Mouse (Mus musculus) frontal cortex, postnatal 36 days (tissue): Measurements from ENCODE around the gene Wnt3a.

ENCODE experiments used
- DNase-seq, 2 experiments: peaks; one replicate each; pipeline ENCODE4 v3.0.0; 2022; ENCODE audit warnings: low spot score in 2 of 2

Gene Wnt3a

DNA sequence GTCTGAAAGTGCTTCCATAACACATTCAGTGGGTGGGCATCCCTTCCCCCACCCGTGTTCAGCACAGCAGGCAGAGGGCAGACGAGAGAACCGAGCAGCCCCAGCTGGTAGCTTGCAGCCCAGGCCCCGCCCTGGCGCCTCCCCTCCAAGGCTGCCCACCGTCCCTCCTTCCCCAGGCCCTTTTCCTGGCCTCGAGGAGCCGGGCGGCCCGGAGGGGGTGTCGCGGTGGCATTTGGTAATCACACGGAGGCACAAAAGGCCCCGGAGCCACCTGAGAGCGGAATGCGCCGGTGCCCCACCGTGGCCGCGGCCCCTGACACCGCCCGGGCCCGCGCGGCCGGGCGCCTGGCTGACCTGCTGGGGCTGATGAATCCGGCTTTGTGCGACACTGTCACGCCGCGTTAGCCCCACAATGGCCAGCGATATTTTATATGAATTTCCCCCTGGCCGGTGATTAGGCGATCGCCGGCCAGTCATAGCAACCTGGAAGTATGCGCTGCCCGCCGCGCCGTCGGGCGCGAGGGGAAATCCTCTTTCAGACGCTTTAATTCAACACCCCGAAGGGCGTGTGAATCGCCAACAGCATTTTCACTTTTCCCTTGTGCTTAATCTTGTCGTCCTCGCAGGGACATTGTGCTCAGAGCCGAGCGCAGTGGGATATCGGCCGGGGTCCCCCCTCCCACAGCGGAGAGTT is 26.5 kb downstream of the Wnt3a start:
- DNase-seq, result peak in 1 of 2 experiments; percentile 10

DNA sequence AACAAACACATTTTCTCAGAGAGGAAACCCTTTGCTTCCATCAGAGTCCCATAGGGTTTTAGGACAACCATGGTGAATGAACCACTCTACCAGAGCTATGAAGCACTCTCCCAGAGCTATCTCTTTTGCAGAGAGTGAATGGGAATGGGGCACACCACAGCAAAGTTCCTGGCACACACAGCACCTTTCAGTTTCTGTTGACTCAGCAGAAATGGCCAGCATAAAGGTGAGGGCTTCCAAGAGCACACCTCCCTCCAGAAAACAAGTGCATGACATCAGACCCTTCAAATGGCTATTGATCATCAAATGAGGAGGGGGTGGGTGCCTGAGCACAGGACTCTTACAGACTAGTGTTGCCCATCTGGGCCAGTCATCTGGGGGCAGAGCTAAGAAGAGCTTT is 28.2 kb downstream of the Wnt3a start:
- DNase-seq, result no peak

DNA sequence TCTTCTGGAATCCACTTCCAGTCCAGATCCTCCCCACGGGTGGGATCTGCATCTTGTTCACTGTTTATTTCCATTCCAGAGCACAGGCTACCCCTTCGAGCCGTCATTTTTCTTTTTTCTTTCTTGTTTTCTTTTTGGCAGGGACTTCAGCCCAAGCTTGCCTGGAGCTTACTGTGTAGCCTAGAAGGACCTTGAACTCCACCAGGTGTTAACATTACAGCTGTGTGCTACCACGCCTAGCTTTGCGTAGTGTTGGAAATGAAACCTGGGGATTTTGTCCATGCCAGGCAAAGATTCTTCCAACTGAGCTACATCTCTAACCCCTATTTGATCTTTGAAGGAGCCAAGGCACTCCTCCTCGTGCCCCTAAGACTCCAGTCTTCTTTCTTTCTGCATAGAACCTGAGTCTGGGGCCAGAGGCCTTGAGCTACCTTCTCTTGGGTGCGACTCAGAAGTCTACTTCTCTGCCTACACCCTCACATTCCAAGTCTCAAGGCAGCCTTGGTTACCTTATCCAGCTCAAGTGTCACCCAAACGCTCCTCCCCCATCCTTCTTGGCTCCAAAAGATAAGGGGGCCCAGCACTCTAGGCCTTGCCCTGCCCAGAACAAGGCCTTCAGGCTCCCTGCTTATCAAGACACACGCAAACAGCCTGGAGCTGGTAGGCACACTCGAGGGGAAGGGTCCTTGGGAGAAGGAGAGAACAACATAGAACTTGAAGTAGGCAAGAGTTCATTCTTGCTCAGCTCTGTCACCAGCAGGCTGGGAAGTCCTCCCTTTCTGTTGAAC is 29.7 kb downstream of the Wnt3a start:
- DNase-seq, result no peak

DNA sequence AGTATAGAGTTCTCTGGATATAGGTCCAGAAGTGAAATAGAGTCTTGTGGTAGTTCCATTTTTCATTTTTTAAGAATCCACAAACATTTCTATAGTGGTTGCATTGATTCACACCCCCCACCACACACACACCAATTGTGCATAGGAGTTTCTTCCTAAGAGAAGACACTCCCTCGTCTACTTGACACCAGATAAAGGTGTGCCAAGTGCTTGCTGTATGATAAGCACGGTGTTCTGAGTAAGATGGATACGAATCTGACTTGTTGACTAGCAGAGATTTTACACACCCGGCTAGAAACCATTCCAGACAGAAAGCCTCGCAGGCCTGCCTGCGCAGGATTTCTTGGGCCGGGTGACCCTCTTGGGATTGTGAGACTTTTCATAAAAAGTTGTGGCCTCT is 30.9 kb downstream of the Wnt3a start:
- no peak for DNase-seq

DNA sequence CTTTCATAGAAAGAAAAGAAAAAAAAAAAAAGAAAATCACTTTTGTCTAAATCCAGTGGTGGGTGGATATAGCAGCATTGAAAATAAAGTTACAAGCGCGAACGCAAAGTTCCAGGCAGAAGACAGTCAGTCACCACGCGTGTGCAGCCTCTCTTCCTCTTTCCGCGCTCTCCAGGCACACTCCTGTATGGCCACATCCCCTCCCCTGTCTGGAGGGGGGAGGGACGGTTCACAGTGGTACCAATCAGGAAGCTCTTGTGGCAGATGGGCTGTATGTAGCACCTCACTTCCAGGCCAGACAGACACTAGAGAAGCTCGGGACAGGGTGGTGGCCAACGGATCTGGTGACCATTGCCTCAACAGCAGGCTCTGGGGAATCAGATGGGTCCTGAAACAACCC is 42.5 kb downstream of the Wnt3a start:
- no peak for DNase-seq

DNA sequence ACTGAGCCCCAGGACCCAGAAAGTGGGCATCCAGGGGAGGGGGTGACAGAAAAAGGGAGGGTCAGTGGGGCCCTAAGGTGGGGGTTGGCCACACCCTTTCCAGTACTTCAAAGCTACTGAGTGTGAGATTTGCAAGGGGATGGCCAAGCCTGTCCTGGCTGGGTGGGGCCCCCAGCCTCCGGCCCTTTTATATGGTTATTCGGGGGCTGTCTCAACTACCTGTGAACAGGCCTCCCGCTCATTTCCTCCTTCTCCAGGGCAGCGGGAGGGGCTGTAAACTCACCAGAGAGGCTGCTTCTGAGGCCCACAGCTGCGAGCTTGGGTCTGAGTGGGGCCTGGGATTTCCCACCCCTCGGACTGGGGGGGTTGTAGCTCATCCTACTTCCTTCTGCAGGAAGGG is 46.7 kb downstream of the Wnt3a start:
- DNase-seq, result no peak

DNA sequence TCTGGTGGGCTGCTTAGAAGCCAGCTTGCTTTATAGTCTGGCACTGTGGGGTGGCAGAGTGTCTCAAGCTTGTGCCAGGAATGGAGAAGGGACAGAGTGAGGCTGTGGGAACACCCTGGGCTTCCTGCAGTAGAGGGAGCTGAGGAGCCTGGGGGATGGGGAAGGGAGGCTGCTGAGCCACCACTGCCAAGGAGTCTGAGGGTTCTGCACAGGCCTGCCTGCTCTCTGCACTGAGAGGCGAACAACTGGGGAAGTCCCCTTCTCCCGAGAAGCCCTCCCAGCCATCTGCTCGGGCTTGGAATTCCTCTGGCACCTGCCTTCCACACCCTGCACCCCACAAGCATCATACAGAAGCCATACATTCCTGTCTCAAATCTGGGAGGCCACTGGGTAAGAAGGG is 48.7 kb downstream of the Wnt3a start:
- no peak for DNase-seq

DNA sequence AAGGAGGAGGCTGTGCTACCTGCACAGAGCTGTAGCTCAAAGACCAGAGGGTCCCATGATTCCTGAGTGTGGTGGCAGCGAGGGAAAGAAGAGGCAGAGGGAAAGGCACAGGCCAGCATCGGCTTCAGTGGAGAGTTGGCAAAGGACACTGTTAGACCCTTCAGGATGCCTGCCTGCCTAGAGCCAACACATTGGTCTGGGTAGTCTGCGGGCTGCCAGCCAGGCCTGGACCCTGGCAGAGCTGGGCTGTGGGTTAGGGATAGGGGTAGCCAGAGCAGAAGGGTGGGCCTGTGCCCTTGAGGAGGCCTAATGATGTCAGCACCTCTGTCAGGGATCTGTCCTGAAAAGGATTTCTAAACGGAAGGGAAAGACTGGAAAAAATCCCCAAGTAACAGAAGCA is 50.8 kb downstream of the Wnt3a start:
- DNase-seq, result no peak

DNA sequence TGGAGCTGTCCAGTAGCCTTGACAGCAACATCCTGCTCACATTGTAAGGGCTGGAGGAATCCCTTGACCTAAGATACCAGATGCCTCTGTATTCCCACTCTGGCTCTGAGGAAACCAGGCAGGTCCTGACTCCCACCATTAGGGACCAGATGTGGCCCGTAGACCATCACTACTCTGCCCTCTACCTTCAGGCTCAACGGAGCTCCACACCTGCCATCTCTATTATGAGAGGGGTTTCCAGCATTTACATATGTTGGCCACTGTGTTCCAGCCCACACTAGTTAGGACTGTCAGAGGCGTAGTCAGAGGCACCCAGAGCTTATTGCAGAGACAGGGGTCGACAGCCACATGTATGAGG is 51.1 kb downstream of the Wnt3a start:
- DNase-seq, result no peak

DNA sequence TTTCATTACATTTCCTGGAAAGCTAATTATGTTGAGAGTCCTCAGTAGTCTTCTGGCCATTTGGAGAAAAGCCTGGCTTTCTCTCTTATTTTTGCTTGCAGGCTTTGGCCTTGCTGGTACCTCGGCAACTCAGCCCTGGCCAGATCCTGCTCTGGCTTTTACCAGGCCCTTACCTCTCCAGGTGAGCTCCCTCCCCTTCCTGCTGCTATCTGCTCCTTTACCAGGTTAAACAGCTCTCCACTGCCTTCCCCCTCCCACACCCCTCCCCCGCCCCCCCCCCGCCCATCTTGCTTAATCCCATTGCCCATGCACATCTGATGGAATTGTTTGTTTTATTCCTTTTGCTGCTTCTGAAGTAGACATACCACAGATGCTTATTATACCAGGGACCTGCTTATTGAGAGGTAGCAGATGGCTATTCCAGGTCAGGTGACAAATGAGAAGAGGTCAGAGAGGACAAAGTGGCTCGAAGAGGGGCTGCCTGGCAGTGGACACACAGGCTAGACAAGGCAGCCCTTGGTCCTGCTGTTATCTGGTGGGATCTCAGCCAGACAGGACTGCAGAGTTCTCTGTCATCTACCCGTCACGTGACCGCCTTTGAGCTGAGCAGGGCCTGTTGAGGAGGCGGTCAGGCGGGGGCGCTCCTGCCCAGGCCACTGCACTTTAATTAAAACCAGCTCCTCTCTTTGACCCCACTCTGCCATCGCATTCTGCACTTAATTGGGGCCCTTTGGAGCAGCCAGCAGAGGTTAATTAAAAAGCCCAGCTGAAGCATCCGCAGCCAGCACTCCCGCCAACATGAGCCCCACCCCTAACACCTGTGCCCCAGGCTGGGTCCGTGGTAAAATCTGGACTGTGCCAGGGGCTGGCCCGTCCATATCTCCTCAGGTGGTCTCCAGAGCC is 51.8 kb downstream of the Wnt3a start:
- DNase-seq, result peak in 1 of 2 experiments; percentile 61

DNA sequence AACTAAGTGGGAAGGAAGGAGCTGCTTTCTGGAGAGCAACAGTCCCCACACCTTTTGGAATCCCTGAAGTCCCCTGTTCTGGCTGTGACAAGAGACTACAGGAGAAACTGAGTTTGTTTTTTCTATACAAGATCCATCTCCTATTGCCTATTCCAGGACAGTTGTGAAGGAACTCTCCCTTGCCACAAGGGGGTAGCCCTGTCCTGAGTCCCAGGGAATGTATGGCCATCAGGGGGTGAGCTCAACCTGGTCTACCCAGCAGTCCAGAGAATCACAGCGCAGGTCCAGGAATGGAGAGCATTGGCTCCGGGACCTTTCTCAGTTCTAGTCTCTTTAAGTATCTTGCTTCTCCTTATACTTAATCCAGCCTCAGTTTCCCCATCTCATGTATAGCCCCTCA is 57.8 kb downstream of the Wnt3a start:
- DNase-seq, result no peak

DNA sequence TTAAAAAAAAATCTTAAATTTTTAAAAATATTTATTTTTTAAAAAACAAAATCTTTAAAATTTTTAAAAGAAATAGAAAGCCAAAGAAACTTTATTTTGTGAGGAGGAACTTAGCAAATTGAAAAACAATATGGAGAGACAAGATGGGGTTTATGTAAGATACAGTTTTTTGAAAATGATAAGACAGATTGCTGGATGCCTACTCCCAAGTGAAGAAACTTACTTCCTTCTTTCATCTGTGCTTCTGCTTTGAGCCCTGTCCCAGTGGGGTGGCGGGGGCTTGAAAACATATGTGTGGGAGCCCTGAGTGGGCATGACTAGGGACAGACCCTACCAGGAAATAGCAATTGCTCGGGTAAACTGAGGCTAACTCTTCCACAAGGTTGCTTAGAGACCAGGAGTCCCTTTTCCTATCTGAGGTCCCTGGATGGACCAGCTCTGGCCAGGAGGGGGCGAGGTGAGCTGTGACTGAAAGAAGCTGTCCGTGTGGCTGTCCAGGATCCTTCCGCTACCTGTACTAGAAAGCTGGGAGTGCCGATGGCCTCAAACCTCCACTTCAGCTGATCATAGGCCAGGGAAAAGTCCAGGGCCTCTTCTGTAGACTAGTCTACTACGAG is 60.3 kb downstream of the Wnt3a start:
- DNase-seq, result peak in 1 of 2 experiments; percentile 63

DNA sequence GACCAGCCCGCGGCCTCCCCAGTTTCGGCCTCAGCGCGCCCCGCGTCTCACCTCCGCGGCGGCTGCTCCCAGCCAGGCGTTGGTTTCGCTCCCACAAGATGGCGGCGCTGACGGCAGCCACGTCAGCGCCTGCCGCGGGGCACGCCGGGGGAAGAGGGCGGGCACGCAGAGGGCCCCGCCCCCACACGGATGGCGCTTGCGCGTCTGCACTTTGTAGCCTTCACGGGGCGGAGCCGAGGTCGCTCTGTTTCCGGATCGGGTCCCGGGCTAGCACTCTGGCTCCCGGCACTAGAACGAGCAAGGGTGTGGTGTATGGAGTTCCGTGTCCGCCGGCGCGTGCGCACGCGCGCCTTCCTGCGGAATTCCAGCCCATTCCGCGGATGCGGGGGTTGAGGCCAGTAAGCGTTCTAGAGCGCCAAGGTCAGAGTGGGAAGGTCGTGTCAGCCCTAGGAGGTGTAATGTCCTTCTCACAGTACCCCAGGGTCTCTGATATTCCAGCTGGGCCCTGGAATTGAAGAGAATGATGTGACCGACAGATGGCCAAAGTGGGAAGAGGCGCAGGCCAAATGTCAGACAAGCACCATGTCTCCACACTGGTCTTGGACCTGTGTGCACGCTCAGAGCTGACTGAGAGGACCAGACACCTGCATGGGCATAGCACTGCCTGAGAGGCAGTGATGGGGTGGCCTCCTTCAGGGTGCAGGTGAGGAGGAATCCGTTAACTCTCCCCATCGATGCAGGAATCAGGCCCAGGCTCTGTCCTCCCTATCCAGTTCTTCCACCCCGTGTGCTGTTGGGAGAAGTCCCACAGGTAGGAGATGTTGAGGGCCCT is 62.2 kb downstream of the Wnt3a start, which contains the start of gene Arf1:
Gene Arf1 (minus strand): TSS at position 149 of the 832 bp plus-strand sequence.
- peak; percentile 95 to 97 for DNase-seq

DNA sequence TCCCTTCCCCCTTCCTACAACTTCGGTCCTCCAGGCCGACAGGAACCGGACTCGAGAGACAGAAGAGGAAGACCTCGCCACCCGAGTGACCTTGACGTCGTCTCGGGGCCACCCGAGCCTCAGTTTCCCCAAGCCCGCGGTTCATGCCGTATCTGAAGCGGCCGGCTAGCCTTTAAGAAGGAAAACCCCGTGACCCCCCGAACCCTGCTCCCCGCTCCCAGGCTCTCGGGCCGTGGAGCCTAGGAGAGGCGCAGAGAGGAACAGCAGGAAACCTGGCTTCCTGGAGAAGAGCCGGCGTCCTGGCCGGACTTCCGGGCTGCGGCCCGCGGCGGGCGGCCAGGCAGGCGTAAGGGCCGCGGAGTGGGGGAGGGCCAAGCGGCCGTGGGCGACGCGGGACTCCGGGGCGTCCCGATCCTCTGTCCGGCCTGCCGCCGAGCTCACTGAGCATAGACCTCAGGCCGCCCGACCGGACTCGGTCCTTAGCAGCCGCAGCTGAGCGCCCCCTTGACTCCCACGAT is 62.9 kb downstream of the Wnt3a start:
- DNase-seq, result no peak

DNA sequence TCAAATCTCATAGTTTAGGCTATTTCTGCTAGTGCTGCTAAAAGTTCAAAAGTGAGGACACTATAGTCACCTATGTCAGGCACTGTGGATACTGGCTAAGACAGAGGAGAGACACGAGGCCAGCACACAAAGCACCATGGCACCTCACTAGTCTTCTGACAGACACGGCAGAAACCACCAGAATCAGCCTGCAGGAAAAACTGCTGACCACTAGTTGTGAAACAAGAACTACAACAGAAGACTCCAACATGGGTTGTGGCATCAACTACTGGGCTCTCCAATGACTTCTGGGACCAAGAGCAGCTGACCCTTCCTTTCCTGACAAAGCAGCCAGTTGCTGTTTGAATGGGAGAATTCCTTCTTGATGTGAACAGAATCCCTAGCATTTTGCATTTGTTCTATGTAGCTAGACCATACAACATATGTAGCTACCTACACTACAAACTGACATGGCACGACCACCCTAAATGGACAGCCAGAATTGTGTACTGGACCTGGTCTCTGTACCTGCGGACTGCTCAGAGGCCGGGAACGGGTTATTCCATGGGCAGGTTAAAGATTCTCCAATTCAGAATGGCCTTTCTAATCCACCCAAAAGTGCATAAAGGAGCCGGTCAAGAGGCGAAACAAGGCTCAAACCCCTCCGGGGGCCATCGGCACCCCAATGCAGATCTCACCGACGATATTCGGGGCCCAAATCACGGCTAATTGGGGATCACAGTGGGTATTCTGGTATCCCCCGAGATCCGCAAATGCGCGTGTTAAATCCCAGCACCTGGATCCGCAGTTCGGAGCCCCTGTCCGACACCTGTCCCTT is 63.6 kb downstream of the Wnt3a start:
- DNase-seq, result no peak

DNA sequence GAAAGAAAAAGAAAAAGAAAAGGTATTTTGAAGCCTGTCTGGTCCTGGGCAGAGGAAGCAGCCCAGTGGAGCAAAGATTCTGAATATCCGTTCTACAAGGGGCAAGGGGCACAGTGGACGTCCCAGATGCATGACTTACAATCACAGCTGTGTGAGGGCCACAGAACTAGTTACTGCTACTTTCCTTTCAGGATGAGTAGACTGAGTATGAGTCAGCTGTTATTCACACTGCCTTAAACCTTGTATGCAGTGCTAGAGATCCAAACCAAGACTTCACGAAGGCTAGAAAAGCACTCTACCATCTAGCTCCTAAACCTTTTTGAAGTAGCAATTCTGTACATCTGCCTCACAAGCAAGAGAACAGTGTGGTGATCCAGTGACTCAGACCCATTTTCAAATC is 64.3 kb downstream of the Wnt3a start:
- no peak for DNase-seq

DNA sequence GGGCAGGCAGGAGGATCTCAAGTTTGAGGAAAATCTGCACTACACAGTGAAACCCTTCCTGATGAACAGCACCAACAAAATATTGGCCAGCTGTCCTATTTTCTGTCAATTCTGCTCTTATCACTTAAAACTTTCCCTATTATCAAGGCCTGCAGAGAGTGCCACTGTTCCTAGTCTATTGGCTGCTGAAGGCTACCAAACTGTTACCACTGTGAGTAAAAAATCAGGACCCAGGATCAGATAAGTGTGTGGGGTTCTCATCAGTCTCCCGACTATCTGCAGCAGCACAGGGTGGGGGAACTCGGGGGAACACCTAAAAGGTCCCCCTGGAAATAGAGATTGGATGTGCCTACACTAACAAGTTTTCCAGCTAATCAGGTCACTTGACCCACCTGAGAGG is 65.4 kb downstream of the Wnt3a start:
- no peak for DNase-seq

DNA sequence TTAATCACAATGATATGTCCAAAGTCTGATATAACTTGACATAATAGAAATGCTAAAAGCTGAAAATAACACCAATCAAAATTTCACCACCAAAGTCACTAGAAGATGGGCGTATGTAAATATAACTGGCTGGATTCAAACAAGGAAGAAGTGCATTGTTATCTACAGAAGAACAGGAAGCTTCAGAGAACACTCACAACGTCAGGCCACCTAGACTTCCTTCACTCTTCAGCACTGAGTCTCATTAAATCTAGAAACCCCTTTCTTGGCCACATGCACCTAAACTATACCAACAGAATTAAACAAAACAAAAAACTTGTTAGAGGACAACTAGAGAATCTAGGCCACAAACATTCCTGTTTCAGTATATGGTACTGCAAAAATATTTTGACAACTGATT is 66.1 kb downstream of the Wnt3a start:
- DNase-seq, result no peak

DNA sequence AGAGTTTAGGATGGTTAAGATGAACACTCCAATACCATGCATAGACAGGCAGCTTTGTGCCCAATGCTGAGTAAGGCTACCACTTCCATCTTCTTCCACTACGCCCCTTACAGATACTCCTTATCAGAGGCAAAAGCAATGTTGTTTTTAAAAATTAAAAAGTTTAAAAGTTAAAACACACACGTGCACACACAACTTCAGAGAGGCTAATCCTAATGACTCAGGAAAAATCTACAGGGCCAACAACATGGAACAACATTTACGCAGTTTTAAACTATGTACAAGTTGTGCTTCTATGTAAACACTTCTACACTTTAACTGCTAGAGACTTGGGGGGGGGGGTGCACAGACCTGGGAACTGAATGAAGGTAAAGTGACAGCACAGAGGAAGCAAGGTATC is 66.5 kb downstream of the Wnt3a start:
- DNase-seq, result no peak

DNA sequence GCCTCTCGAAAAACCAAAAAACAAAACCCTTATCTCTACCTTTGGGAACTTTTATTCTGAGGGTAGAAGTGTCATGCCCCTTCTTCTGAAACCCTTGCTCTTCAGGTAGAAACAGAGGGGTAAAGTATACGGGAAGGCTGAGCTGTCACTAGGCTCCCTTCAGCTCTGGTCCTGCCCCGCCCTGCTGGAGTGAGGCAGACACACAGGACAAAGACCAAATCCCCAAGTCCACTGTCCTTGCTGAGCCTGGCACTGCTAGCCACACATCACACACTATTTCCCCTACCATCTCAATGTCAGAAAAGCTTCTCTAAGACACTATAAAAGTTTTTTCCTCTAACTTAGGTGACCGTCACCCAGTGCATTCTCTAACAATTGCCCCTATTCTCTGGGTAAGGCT is 68.2 kb downstream of the Wnt3a start:
- no peak for DNase-seq
